Mouse (Mus musculus) heart, postnatal 0 days (tissue): ENCODE results near the gene Galnt17. TPM values are rescaled to one million over a fixed set of nuclear protein-coding genes. Genes with fewer than 3 reads are reported as not detected.

Experiments
- ATAC-seq: fragments of 200-750 bp; cut with Nextera tagmentation; 2 replicates; pipeline ENCODE4 v1.8.0; 2017; ENCODE audit warnings: low read depth, moderate number of reproducible peaks, moderate library complexity; ENCODE audit not compliant: insufficient read depth
- DNase-seq: peaks from one replicate; pipeline ENCODE4 v3.0.0-alpha.2; 2016; ENCODE audit warnings: low spot score
- H3K27ac ChIP-seq: fragments of 300-500 bp; sonication (generic); 2 replicates; pipeline ENCODE4 v1.5.1; 2014; ENCODE audit warnings: low read depth, mild to moderate bottlenecking
- H3K27me3 ChIP-seq: fragments of 300-500 bp; sonication (generic); 2 replicates; pipeline ENCODE4 v1.6.1; 2014; ENCODE audit warnings: low read length, mixed read lengths; ENCODE audit not compliant: control insufficient read depth, insufficient read depth
- H3K36me3 ChIP-seq: fragments of 300-500 bp; sonication (generic); replicated peaks from 2 replicates; pipeline ENCODE4 v1.6.1; 2014; ENCODE audit warnings: low read length, mixed read lengths; ENCODE audit not compliant: control insufficient read depth, insufficient read depth
- H3K4me1 ChIP-seq: fragments of 300-500 bp; sonication (generic); 2 replicates; pipeline ENCODE4 v1.6.1; 2014; ENCODE audit warnings: antibody characterized with exemption; ENCODE audit not compliant: control insufficient read depth, insufficient read depth
- H3K4me2 ChIP-seq: fragments of 300-500 bp; sonication (generic); 2 replicates; pipeline ENCODE4 v1.6.1; 2014; ENCODE audit warnings: low read depth, mild to moderate bottlenecking, low read length, moderate library complexity
- H3K4me3 ChIP-seq: fragments of 300-500 bp; sonication (generic); 2 replicates; pipeline ENCODE4 v1.5.1; 2014; ENCODE audit warnings: low read depth, low read length
- H3K9ac ChIP-seq: fragments of 300-500 bp; sonication (generic); replicated peaks from 2 replicates; pipeline ENCODE4 v1.6.1; 2014; ENCODE audit warnings: low read depth, low read length, mixed read lengths
- H3K9me3 ChIP-seq: fragments of 300-500 bp; sonication (generic); replicated peaks from 2 replicates; pipeline ENCODE4 v1.6.1; 2016; ENCODE audit warnings: low read length; ENCODE audit not compliant: control insufficient read depth
- CTCF ChIP-seq: IDR thresholded peaks from 2 replicates; pipeline ENCODE4 v1.5.1; 2016; ENCODE audit warnings: antibody characterized with exemption, control low read depth, low read depth
- EP300 ChIP-seq: IDR thresholded peaks from 2 replicates; pipeline ENCODE4 v1.6.1; 2016; ENCODE audit warnings: antibody characterized with exemption, low read depth
- WGBS: fragments of 180-500 bp; shearing (Covaris S2); extraction: QIAGEN DNeasy Blood & Tissue Kit; methylation state at CpG from one replicate; pipeline ENCODE4 v1.1.7; 2014; 5-methylcytosine and 5-hydroxymethylcytosine counted together
- polyA plus RNA-seq: library from polyadenylated mRNA; unstranded; fragments of >200 nt; fragmentation: Nextera tagmentation; extraction: Ambion mirVana; gene quantifications from 2 replicates; pipeline ENCODE4 v1.2.1, GENCODE M21; 2015
- total RNA-seq: library from RNA; depleted of rRNA; stranded (reverse); fragments of >200 nt; gene quantifications from 2 replicates; pipeline ENCODE4 v1.2.3, GENCODE M21; 2014; ENCODE audit warnings: low replicate concordance

Gene Galnt17
- total and polyA plus RNA-seq, 2 experiments from 2014 or later, result 0.30 to 3.2 TPM

- no peaks in the 10 kb centered on the region for H3K36me3 ChIP-seq
- no peak overlapping the region for H3K4me2 ChIP-seq
- H3K9ac ChIP-seq, result no peak overlapping the region
- no peak for DNase-seq
- H3K27me3 ChIP-seq, result no peaks in the 10 kb centered on the region
- TF ChIP-seq CTCF (no peak), EP300 (no peak)
- no peaks in the 10 kb centered on the region for H3K4me1 ChIP-seq
- no peaks in the 10 kb centered on the region for H3K9me3 ChIP-seq
- ATAC-seq, result no peak
- 55% methylated on average over 1 of the region's 1 CpGs for WGBS
- no peak overlapping the region for H3K27ac ChIP-seq
- H3K4me3 ChIP-seq, result no peak overlapping the region
Observed at GRCm38 (mm10) chr5:131223416-131223815, 84.9 kb downstream of the Galnt17 start.

- no peaks in the 10 kb centered on the region for H3K9me3 ChIP-seq
- WGBS, result 79% methylated on average over 10 of the region's 10 CpGs
- no peaks in the 10 kb centered on the region for H3K27me3 ChIP-seq
- no peak overlapping the region for H3K9ac ChIP-seq
- no peak overlapping the region for H3K4me2 ChIP-seq
- no peak for TF ChIP-seq CTCF
- TF ChIP-seq EP300, result no peak
- H3K4me3 ChIP-seq, result no peak overlapping the region
- DNase-seq (no peak), ATAC-seq (no peak)
- H3K27ac ChIP-seq, result no peak overlapping the region
- no peaks in the 10 kb centered on the region for H3K36me3 ChIP-seq
- H3K4me1 ChIP-seq, result no peaks in the 10 kb centered on the region
Observed at GRCm38 (mm10) chr5:131222498-131223244, 85.6 kb downstream of the Galnt17 start.

DNA sequence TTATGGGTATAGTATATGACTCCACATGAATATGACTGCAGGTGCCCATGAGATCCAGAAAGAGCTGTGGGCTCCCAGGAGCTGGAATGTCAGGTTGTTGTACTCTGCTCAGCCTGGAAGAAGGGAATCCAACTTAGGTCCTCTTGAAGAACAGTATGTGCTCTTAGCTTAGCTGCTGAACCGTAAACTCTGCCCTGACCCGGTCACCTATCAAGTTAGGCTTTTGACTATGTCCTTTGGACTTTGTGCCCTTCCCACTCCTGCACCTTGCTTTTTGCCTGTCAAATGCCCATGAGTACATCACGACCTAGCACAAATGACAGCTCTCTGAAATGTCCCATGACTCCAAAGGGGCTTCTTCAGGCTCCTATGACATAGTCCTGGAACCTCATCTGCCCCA, 90.1 kb downstream of the Galnt17 start:
- TF ChIP-seq CTCF (no peak), EP300 (no peak)
- ATAC-seq (no peak), DNase-seq (no peak)
- no peak overlapping the region for H3K9ac ChIP-seq
- no peak overlapping the region for H3K4me3 ChIP-seq
- H3K4me2 ChIP-seq, result no peak overlapping the region
- H3K36me3 ChIP-seq, result no peaks in the 10 kb centered on the region
- no peaks in the 10 kb centered on the region for H3K27me3 ChIP-seq
- no peak overlapping the region for H3K27ac ChIP-seq
- no peaks in the 10 kb centered on the region for H3K4me1 ChIP-seq
- 0 out of 2 replicates have a peak, but pooled peaks cover 6% of the 10 kb centered on the region for H3K9me3 ChIP-seq
- WGBS, result 81% methylated on average over 3 of the region's 3 CpGs

- Histone ChIP-seq H3K27me3 (no peaks in the 10 kb centered on the region), H3K4me1 (no peaks in the 10 kb centered on the region), H3K4me3 (no peak overlapping the region), H3K9ac (no peak overlapping the region), H3K9me3 (no peaks in the 10 kb centered on the region), H3K27ac (no peak overlapping the region), H3K36me3 (no peaks in the 10 kb centered on the region), H3K4me2 (no peak overlapping the region)
- 57% methylated on average over 3 of the region's 3 CpGs for WGBS
- TF ChIP-seq EP300, result no peak
- no peak for TF ChIP-seq CTCF
- no peak for DNase-seq
- ATAC-seq, result no peak
Observed at GRCm38 (mm10) chr5:131211618-131212017, 96.7 kb downstream of the Galnt17 start.

DNA sequence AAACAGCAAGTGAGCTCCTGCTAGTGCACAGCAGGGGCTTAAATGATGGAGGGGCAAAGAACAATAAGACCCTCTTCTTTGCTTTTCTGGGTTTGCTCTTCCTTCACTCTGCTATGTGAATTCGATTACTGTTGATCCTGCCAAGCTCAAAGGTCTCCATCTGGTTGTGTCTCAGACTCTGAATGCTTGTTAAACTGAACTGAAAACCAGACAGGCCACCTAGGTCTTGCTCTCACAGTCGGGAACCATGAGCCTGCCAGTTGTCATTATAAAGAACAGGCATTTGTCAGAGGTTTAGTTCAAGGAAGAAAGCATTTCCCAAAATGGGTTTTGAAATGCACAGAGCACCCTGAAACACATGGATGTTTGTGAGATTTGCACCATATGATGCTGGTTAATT, 107.2 kb downstream of the Galnt17 start:
- no peak overlapping the region for H3K4me2 ChIP-seq
- 64% methylated on average over 2 of the region's 2 CpGs for WGBS
- no peaks in the 10 kb centered on the region for H3K9me3 ChIP-seq
- H3K4me1 ChIP-seq, result no peaks in the 10 kb centered on the region
- no peak overlapping the region for H3K4me3 ChIP-seq
- no peak overlapping the region for H3K27ac ChIP-seq
- no peak for ATAC-seq
- no peak for TF ChIP-seq EP300
- TF ChIP-seq CTCF, result no peak
- no peaks in the 10 kb centered on the region for H3K36me3 ChIP-seq
- no peak for DNase-seq
- H3K9ac ChIP-seq, result no peak overlapping the region
- no peaks in the 10 kb centered on the region for H3K27me3 ChIP-seq

GRCm38 (mm10) chr5:131192311-131192710, 116.0 kb downstream of the Galnt17 start:
- Histone ChIP-seq H3K27ac (no peak overlapping the region), H3K9me3 (no peaks in the 10 kb centered on the region), H3K4me2 (no peak overlapping the region), H3K36me3 (no peaks in the 10 kb centered on the region), H3K4me1 (no peaks in the 10 kb centered on the region), H3K27me3 (no peaks in the 10 kb centered on the region), H3K4me3 (no peak overlapping the region), H3K9ac (no peak overlapping the region)
- no peak for TF ChIP-seq EP300
- no peak for TF ChIP-seq CTCF
- DNase-seq (no peak), ATAC-seq (no peak)
- 77% methylated on average over 3 of the region's 3 CpGs for WGBS
